Mouse (Mus musculus) hindbrain, embryonic 12.5 days (tissue): ENCODE measurements around the gene Zfp652. TPM values are rescaled to one million over a fixed set of nuclear protein-coding genes. Genes with fewer than 3 reads are reported as not detected.

Experiments used
- ATAC-seq: fragments of 200-750 bp; cut with Nextera tagmentation; 2 replicates; pipeline ENCODE4 v1.8.0; 2017; ENCODE audit warnings: moderate TSS enrichment; ENCODE audit not compliant: low FRiP score
- H3K27ac ChIP-seq: fragments of 300-500 bp; sonication (generic); 2 replicates; pipeline ENCODE4 v1.5.1; 2016; ENCODE audit warnings: mild to moderate bottlenecking
- H3K27me3 ChIP-seq: fragments of 300-500 bp; sonication (generic); 2 replicates; pipeline ENCODE4 v1.6.1; 2016; ENCODE audit warnings: mild to moderate bottlenecking
- H3K36me3 ChIP-seq: fragments of 300-500 bp; sonication (generic); 2 replicates; pipeline ENCODE4 v1.6.1; 2016; ENCODE audit warnings: mild to moderate bottlenecking
- H3K4me1 ChIP-seq: fragments of 300-500 bp; sonication (generic); 2 replicates; pipeline ENCODE4 v1.6.1; 2016
- H3K4me2 ChIP-seq: fragments of 300-500 bp; sonication (generic); replicated peaks from 2 replicates; pipeline ENCODE4 v1.6.1; 2016; ENCODE audit warnings: mild to moderate bottlenecking
- H3K4me3 ChIP-seq: fragments of 300-500 bp; sonication (generic); 2 replicates; pipeline ENCODE4 v1.5.1; 2016; ENCODE audit warnings: mild to moderate bottlenecking
- H3K9ac ChIP-seq: fragments of 300-500 bp; sonication (generic); 2 replicates; pipeline ENCODE4 v1.6.1; 2016; ENCODE audit warnings: mild to moderate bottlenecking, moderate library complexity
- H3K9me3 ChIP-seq: fragments of 300-500 bp; sonication (generic); replicated peaks from 2 replicates; pipeline ENCODE4 v1.6.1; 2016; ENCODE audit warnings: mild to moderate bottlenecking
- WGBS: fragments of 180-500 bp; shearing (Covaris S2); methylation state at CpG from one replicate; pipeline ENCODE4 v1.1.7; 2016; 5-methylcytosine and 5-hydroxymethylcytosine counted together
- polyA plus RNA-seq: library from polyadenylated mRNA; unstranded; fragments of >200 nt; fragmentation: Nextera tagmentation; extraction: Ambion mirVana; gene quantifications from 2 replicates; pipeline ENCODE4 v1.2.1, GENCODE M21; 2016

Gene Zfp652
- polyA plus RNA-seq, 1 experiment from 2014 or later = 30.5 TPM

- H3K9me3 ChIP-seq = no peaks in the 10 kb centered on the region
- peaks cover 38% of the 10 kb centered on the region for H3K4me1 ChIP-seq
- no peak overlapping the region for H3K9ac ChIP-seq
- H3K4me2 ChIP-seq = peak overlapping the region; percentile 43
- H3K27ac ChIP-seq = no peak overlapping the region
- no peaks in the 10 kb centered on the region for H3K36me3 ChIP-seq
- H3K27me3 ChIP-seq = peaks cover 98% of the 10 kb centered on the region
- 3% methylated on average over 80 of the region's 80 CpGs for WGBS
- ATAC-seq = no peak
- H3K4me3 ChIP-seq = peak overlapping the region; percentile 25
Observed at GRCm38 (mm10) chr11:95830411-95831275, 118.2 kb downstream of the Zfp652 start.

GRCm38 (mm10) chr11:95831276-95831619 lies 118.8 kb downstream of the Zfp652 start:
- Histone ChIP-seq H3K4me3 (peak overlapping the region; percentile 25), H3K27ac (no peak overlapping the region), H3K9me3 (no peaks in the 10 kb centered on the region), H3K4me2 (peak overlapping the region; percentile 43), H3K4me1 (peaks cover 38% of the 10 kb centered on the region), H3K9ac (no peak overlapping the region), H3K27me3 (peaks cover 98% of the 10 kb centered on the region), H3K36me3 (no peaks in the 10 kb centered on the region)
- ATAC-seq = no peak
- WGBS = 5% methylated on average over 10 of the region's 10 CpGs

- H3K4me3 ChIP-seq = peak overlapping the region; percentile 25; the same call in 1 of the 2 replicates
- H3K36me3 ChIP-seq = no peaks in the 10 kb centered on the region
- H3K4me2 ChIP-seq = peak overlapping the region; percentile 43; the same call in 1 of the 2 replicates
- H3K27me3 ChIP-seq = peaks cover 98% of the 10 kb centered on the region
- H3K4me1 ChIP-seq = peaks cover 38% of the 10 kb centered on the region
- WGBS = 3% methylated on average over 14 of the region's 15 CpGs
- no peak overlapping the region for H3K9ac ChIP-seq
- no peak overlapping the region for H3K27ac ChIP-seq
- H3K9me3 ChIP-seq = no peaks in the 10 kb centered on the region
- no peak for ATAC-seq
Observed at GRCm38 (mm10) chr11:95831641-95832040, 119.2 kb downstream of the Zfp652 start.

GRCm38 (mm10) chr11:95832129-95833005 lies 119.9 kb downstream of the Zfp652 start:
- WGBS = 36% methylated on average over 18 of the region's 18 CpGs
- H3K36me3 ChIP-seq = no peaks in the 10 kb centered on the region
- no peak overlapping the region for H3K27ac ChIP-seq
- H3K4me3 ChIP-seq = no peak overlapping the region
- ATAC-seq = no peak
- no peak overlapping the region for H3K4me2 ChIP-seq
- H3K9ac ChIP-seq = no peak overlapping the region
- H3K4me1 ChIP-seq = peaks cover 43% of the 10 kb centered on the region
- H3K27me3 ChIP-seq = peaks cover 96% of the 10 kb centered on the region
- H3K9me3 ChIP-seq = no peaks in the 10 kb centered on the region

GRCm38 (mm10) chr11:95833006-95833570 lies 120.6 kb downstream of the Zfp652 start:
- H3K4me2 ChIP-seq = no peak overlapping the region
- ATAC-seq = no peak
- peaks cover 92% of the 10 kb centered on the region for H3K27me3 ChIP-seq
- peaks cover 44% of the 10 kb centered on the region for H3K4me1 ChIP-seq
- WGBS = 27% methylated on average over 8 of the region's 8 CpGs
- no peak overlapping the region for H3K9ac ChIP-seq
- no peak overlapping the region for H3K4me3 ChIP-seq
- no peak overlapping the region for H3K27ac ChIP-seq
- no peaks in the 10 kb centered on the region for H3K9me3 ChIP-seq
- no peaks in the 10 kb centered on the region for H3K36me3 ChIP-seq

- no peak for ATAC-seq
- H3K27me3 ChIP-seq = peaks cover 86% of the 10 kb centered on the region
- no peak overlapping the region for H3K27ac ChIP-seq
- no peak overlapping the region for H3K4me3 ChIP-seq
- no peak overlapping the region; the same call in 1 of the 2 replicates for H3K9ac ChIP-seq
- H3K4me1 ChIP-seq = peaks cover 44% of the 10 kb centered on the region
- H3K9me3 ChIP-seq = no peaks in the 10 kb centered on the region
- WGBS = 10% methylated on average over 18 of the region's 18 CpGs
- no peaks in the 10 kb centered on the region for H3K36me3 ChIP-seq
- peak overlapping the region; percentile 19; the same call in 1 of the 2 replicates for H3K4me2 ChIP-seq
Observed at GRCm38 (mm10) chr11:95833631-95834142, 121.2 kb downstream of the Zfp652 start.

GRCm38 (mm10) chr11:95834143-95834667 lies 121.7 kb downstream of the Zfp652 start:
- Histone ChIP-seq H3K27me3 (peaks cover 81% of the 10 kb centered on the region), H3K9ac (no peak overlapping the region; the same call in 1 of the 2 replicates), H3K36me3 (no peaks in the 10 kb centered on the region), H3K4me2 (peak overlapping the region; percentile 19; the same call in 1 of the 2 replicates), H3K4me3 (no peak overlapping the region), H3K9me3 (no peaks in the 10 kb centered on the region), H3K4me1 (peaks cover 44% of the 10 kb centered on the region), H3K27ac (no peak overlapping the region)
- ATAC-seq = no peak; the same call in 1 of the 2 replicates
- WGBS = 5% methylated on average over 22 of the region's 22 CpGs

- Histone ChIP-seq H3K4me3 (no peak overlapping the region), H3K27me3 (peaks cover 73% of the 10 kb centered on the region), H3K9me3 (no peaks in the 10 kb centered on the region), H3K4me1 (peaks cover 44% of the 10 kb centered on the region), H3K9ac (no peak overlapping the region), H3K36me3 (no peaks in the 10 kb centered on the region), H3K4me2 (peak overlapping the region; percentile 19; the same call in 1 of the 2 replicates), H3K27ac (no peak overlapping the region)
- 21% methylated on average over 15 of the region's 15 CpGs for WGBS
- ATAC-seq = no peak
Observed at GRCm38 (mm10) chr11:95834742-95835710, 122.6 kb downstream of the Zfp652 start.

GRCm38 (mm10) chr11:95835832-95836231 lies 123.4 kb downstream of the Zfp652 start:
- no peak for ATAC-seq
- H3K4me1 ChIP-seq = peaks cover 37% of the 10 kb centered on the region

GRCm38 (mm10) chr11:95836433-95836832 lies 124.0 kb downstream of the Zfp652 start:
- peaks cover 70% of the 10 kb centered on the region for H3K27me3 ChIP-seq
- H3K27ac ChIP-seq = no peak overlapping the region
- H3K36me3 ChIP-seq = no peaks in the 10 kb centered on the region
- H3K9me3 ChIP-seq = no peaks in the 10 kb centered on the region
- H3K4me1 ChIP-seq = peaks cover 31% of the 10 kb centered on the region
- no peak overlapping the region for H3K9ac ChIP-seq
- no peak for ATAC-seq
- WGBS = 69% methylated on average over 6 of the region's 6 CpGs
- H3K4me3 ChIP-seq = no peak overlapping the region
- no peak overlapping the region for H3K4me2 ChIP-seq

More at GRCm38 (mm10) chr11:95835832-95836231, 123.4 kb downstream of the Zfp652 start:
- 47% methylated on average over 6 of the region's 6 CpGs for WGBS
- Histone ChIP-seq H3K27ac (no peak overlapping the region), H3K36me3 (no peaks in the 10 kb centered on the region), H3K9ac (no peak overlapping the region), H3K9me3 (no peaks in the 10 kb centered on the region), H3K4me3 (no peak overlapping the region), H3K4me2 (no peak overlapping the region), H3K27me3 (peaks cover 71% of the 10 kb centered on the region)

- Histone ChIP-seq H3K4me1 (peaks cover 30% of the 10 kb centered on the region), H3K27ac (no peak within 1 kb of the TSS), H3K36me3 (no peaks in the 10 kb centered on the region), H3K4me3 (no peak within 1 kb of the TSS), H3K4me2 (no peak within 1 kb of the TSS), H3K9me3 (no peaks in the 10 kb centered on the region), H3K9ac (no peak within 1 kb of the TSS), H3K27me3 (peaks cover 70% of the 10 kb centered on the region)
- no peak for ATAC-seq
- WGBS = 72% methylated on average over 10 of the region's 10 CpGs
Observed at GRCm38 (mm10) chr11:95837059-95837458, 124.6 kb downstream of the Zfp652 start, which contains the start of gene Gngt2. Gngt2 (plus strand) TSS chr11:95837216.
